Mouse (Mus musculus) testis, adult 2 months (tissue): ENCODE measurements at regions not wholly inside any gene's neighbourhood (a gene's known extent, or its start where the extent isn't known, plus 50 kb on each side); places are given as distances from the start of the nearest gene placed in this dataset.

Source experiments
- CTCF ChIP-seq: fragments of 200-500 bp; IDR thresholded peaks from 2 replicates; pipeline ENCODE4 v1.5.1; 2012; ENCODE audit warnings: low read depth, mild to moderate bottlenecking, inconsistent platforms, low read length, moderate library complexity; ENCODE audit not compliant: control insufficient read depth, insufficient read depth, insufficient replicate concordance
- POLR2A ChIP-seq: fragments of 200-500 bp; IDR thresholded peaks from 2 replicates; pipeline ENCODE4 v1.6.1; 2012; ENCODE audit warnings: low read depth, mild to moderate bottlenecking, inconsistent platforms, low read length, moderate library complexity; ENCODE audit not compliant: control insufficient read depth

- TF ChIP-seq POLR2A: no peak
- no peak for TF ChIP-seq CTCF
These were observed 899.8 kb downstream of the 5730522E02Rik start for GRCm38 (mm10) chr11:25310754-25311153.
